Mouse (Mus musculus): Measurements from ENCODE around the gene Mmd. TPM values are rescaled to one million over a fixed set of nuclear protein-coding genes. Genes with fewer than 3 reads are reported as not detected.

Gene Mmd
- 43.1 TPM for polyA plus RNA-seq (2017; shearing (Covaris generic))

DNA sequence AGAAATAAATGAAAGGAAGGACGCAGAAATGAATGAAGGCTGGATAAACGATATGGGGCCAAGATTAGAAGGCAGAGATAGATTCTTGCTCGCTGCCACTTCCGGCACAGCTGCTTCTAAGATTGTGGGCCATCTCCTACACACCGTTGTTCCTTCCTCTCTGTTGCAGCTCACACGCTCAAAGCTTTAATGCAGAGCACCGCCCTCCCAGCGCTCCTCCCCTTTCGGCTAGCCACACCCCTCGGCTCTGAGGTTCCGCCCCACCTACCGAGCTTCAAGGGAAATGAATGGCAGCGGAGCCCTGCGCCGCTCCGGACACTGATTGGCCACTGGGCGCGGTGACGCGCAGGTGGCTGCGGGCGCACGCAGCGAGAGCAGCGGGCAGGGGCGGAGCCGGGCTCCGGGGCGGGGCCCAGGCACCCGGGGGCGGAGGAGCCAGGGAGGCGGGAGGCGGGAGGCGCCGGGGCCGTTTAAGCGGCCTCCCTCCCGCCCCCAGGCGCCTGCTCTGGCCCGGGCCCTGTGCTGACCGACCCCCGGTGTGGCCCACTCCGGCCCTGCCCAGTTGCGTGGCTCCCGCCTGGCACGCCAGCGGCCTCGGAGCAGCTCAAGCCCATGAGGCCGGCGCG lies at the start of gene Mmd:
Gene Mmd, plus strand, starts transcription at position 432 of the 626 bp plus-strand sequence.

Other genes starting within 250 kb of the Mmd start
- 11.4 TPM for gene Pctp, start 246.6 kb upstream of the Mmd start, polyA plus RNA-seq (2017; shearing (Covaris generic))
- not detected for gene Tmem100, start 219.1 kb upstream of the Mmd start, polyA plus RNA-seq (2017; shearing (Covaris generic))
- gene Gm45716, start 61.8 kb upstream of the Mmd start, polyA plus RNA-seq (2017; shearing (Covaris generic)): 6.4 TPM
- 0.23 TPM for gene Hlf, start 141.4 kb downstream of the Mmd start, polyA plus RNA-seq (2017; shearing (Covaris generic))

Data from activated CD4-positive, CD25-positive, alpha-beta regulatory T cell, adult 9 weeks (primary cell).